Mouse (Mus musculus) induced T-regulatory cell, adult 2 months (primary cell): ENCODE data around the gene Wt1.
A peak's percentile ranks its signal among the peaks of the same experiment; 100 is the strongest.

Experiments used
- DNase-seq: peaks from one replicate; pipeline ENCODE4 v3.0.0-alpha.2; 2012; ENCODE audit warnings: low read depth

Gene Wt1

DNA sequence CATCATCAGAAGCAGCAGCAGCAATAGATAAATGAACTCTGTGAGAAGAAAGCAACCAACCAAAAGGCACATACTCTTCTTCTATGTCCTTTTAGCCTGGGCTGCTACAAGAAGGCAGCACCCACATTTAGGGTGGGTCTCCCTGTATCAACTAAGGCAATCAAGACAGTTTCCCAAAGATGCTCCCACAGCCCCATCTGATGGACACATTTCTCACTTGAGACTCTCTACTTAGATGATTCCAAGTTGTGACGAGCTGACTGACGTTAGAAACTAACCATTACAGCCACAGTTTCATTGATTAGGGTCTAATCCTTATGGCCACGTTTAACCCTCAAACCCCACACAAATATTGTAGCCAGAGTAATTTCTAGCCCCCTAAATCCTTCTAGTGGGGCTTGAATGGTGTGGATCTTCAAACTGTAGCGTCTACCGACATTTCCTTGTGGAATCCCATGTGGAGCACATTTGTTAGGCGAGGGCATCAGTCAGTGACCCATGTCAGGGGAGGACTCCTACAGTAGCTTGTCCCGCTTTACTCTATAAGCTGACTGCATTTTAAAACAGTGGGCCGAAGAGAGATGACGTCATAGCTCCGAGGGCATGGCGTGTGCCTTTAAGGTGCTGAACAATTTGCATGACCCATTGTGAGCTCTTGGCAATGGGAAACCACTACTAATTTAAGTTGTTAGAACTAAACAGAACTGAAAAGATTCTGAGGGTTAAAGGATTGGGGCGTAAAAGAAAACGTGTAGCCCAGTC, 59.6 kb downstream of the Wt1 start:
- no peak for DNase-seq

DNA sequence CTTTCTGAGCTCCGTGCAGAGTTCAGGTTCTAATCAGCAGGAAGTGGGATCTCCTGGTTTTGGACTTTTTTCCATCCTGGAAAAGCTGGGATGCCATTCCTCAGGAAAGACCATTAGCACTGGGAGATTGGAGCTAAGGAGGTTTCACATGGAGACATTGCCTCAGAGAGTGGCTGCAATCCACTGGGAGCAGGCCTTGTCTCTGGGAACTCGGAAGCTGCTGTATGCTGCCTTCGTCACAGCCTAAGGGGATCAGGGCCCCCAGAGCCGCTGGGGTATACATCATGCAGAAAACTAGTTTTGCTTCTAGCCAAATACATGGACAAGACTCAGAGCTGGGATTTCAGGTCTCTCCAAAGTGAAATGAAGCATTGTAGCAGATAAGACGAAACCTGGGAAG, 60.3 kb downstream of the Wt1 start:
- no peak for DNase-seq

DNA sequence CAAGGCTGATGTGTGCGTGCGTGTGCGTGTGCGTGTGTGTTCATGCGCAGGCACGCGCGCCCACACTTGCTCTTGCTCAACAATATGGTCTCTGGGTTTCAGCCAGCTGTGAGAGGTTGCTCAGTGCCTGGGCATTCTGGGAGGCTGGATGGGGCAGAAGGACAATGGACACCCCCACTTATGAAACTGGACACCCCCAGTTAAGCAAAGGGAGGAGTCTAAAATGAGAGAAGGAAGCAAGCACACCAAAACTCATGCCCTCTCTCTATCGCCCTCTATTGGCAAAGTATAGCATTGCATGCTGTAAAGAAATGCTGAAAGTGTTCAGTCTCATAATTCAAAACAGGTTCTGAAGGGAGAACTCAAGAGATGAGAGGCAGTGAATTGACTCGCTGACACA, 61.9 kb downstream of the Wt1 start:
- peak; percentile 35 for DNase-seq

DNA sequence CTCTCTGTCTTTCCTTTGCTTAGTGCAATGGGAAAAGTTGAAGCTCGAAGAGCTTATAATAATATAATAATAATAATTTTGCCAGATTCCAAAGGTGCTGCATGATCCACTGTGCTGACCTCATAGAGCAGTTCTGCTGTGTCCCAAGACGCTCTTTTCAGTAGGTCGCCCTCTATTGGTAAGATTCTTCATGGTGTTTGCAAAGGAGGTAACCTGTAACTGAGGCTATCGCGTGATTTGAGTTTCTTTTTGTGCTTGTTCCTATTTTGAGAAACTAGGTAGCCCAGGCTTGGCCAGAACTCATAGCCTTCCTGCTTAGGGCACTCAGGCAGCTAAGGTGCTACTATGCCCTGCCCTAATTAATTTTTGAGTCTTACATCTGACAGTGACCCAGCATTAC, 63.0 kb downstream of the Wt1 start:
- DNase-seq = peak; percentile 4

DNA sequence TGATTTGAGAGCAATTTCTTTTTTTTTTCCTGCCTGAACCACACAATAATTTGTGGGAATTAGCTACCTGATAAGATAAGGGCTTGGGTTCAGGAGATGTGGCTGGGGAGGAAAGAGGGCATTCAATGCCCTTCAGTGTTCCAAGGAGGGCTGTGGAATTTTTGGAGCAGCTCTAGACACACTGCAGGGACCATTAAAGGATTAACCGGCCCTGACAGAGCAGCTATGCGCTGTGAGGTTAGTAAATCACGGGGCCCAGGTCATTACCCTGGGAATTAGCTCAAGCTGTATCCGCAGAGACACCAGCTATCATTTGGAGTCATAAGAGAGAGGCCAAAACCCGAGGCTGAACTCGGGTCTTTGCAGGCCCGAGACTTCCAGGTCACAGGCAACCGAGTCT, 73.8 kb downstream of the Wt1 start:
- no peak for DNase-seq

DNA sequence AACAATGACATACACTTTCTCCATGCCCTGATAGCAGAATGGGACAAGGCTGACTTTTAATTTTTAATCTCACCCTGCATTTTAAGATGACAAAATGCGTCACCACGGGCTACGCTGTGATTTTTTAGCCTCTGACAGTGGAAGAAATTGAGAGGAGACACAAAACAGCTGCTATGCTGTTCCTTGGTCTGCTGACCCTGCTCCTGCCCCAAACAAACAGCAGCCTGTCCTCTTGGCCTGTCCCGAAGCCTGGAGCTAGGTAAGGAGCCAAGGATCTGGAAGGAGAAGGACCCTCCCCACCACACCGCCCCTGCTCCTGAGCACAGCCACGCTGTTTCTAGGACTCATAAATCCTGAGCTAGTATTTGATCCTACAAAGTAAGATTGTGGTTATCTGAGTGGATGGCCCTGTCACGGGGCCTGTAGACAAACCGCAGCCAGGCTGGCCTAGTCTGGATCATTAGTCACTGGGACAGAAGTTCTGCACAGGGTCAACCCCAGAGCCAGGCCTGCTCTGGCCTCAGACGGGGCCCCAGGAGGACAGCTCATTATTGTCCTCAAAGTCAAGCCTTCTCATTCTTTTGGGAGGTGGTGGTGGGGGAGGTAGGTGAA, 80.3 kb downstream of the Wt1 start:
- DNase-seq = no peak

DNA sequence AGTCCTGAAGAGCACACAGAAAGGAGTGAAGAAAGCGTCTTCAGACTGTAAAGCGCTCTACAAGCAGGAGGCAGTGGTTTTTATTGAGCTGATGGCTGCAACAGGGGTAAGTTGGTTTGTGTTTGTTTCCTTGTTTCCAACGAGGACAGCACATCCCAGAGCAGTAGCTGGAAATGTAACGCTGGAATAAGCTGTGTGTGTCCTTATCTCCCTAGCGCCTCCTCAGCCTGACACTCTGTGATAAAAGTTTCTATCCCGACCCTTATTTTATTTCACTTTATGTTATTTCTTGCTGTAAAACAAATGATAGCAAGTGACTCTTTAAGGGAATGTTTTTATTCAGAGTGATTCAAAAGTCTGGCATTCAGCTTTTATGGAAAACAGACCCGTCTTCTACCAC, 86.5 kb downstream of the Wt1 start:
- DNase-seq = no peak

DNA sequence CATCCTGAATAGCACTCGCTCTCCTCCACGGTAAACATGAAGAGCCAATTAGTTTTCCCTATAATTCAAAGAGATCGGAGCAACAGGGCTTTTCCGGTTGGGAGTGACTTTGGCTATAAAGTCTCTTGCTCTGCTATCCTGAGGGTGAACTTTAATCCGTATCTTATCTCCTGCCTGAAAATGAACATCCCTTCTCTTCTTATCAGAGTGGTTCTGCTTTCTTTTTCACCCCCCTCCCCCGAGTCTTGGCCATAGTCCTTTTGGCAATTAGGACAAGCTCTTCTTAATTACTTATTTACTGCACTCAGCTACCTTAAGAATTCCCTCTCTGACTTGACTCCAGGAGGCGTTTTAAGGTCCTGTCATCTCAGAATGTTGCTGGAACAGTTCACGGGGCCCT, 89.6 kb downstream of the Wt1 start:
- DNase-seq = no peak

DNA sequence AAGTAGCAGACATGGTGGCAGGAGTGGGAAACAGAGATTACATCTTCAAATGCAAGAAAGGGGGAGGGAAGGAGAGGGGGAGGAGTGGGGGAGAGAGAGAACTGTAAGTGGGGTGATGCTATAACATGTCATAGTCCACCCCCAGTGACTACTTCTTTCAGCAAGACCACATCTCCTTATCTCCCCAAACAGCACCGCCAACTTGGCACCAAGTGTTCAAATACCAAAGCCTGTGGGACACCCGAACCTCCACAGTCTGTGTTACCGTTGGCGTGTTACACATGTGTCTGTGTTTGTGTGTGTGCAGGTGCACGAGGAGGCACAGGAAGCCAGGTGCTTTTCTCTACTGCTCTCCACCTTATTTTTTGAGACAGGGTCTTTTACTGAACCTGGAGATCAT, 92.9 kb downstream of the Wt1 start:
- no peak for DNase-seq

DNA sequence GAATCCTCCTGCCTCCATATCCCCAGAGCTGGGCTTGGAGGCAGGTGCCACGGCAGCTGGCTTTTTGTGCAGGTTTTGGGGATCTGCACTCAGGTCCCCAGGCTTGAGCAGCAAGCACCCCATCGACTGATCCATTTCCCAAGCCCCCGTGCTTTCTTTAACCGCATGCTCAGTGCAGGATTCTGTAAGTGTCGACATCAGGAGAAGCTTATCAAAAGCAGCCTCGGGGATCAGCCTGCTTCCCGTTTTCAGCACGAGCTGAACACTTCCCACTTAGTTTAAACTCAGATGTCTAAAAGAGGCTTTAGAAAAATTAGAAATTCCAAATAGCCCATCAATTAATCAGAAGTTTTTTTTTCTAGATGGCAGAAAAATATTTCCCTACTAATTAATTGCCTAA, 93.3 kb downstream of the Wt1 start:
- DNase-seq = no peak

DNA sequence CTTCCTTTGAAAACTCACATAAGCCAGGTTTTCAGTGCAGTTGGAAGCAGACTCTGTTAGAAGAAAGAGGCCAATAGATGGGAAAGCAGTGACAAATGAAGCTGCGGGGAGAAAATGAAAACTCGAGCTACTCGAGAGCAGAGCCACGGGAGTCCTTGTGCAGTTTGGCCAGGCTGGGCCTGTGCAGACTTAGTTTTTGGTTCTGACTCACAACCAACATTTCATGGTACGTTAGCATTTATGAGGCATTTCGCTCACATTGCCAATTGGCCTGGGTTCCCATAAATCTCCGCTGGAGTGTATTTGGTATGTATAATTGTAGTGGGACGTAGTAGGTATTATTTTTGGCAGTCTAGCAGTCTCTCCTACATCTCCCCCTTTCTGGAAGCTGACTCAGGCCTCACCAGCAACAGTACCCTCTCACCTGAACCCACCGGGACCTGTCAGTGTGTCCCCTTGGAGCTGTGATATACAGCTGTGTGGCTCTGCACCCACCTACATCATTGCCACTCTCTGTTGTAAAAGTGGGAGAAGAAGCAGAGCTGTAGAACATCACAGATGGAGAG, 94.5 kb downstream of the Wt1 start:
- DNase-seq = no peak
